Mouse (Mus musculus) heart, embryonic 14.5 days (tissue): ENCODE measurements around the gene Evpl. TPM values are rescaled to one million over a fixed set of nuclear protein-coding genes. Genes with fewer than 3 reads are reported as not detected.

Experiments used
- ATAC-seq: fragments of 200-750 bp; cut with Nextera tagmentation; 2 replicates; pipeline ENCODE4 v1.8.0; 2017; ENCODE audit warnings: low read depth, moderate TSS enrichment; ENCODE audit not compliant: insufficient number of reproducible peaks, insufficient read depth, low FRiP score
- H3K27ac ChIP-seq, 2 experiments: fragments of 200-500 bp in 1 of 2; fragments of 300-500 bp in 1 of 2; sonication (generic) in 1 of 2; replicated peaks in 1 of 2; 2 replicates each; pipeline ENCODE4 v1.5.1; 2012 to 2014; ENCODE audit warnings: low read depth in 2 of 2, low read length in 2 of 2, control low read depth in 1 of 2, mild to moderate bottlenecking in 1 of 2, mixed read lengths in 1 of 2; ENCODE audit not compliant: control insufficient read depth in 1 of 2, insufficient read depth in 1 of 2
- H3K27me3 ChIP-seq: fragments of 300-500 bp; sonication (generic); 2 replicates; pipeline ENCODE4 v1.6.1; 2014; ENCODE audit warnings: mild to moderate bottlenecking, low read length, control low read depth; ENCODE audit not compliant: control insufficient read depth, insufficient read depth
- H3K36me3 ChIP-seq: fragments of 300-500 bp; sonication (generic); 2 replicates; pipeline ENCODE4 v1.6.1; 2014; ENCODE audit warnings: mild to moderate bottlenecking, control low read depth, low read length, mixed read lengths; ENCODE audit not compliant: control insufficient read depth, insufficient read depth
- H3K4me1 ChIP-seq, 2 experiments: fragments of 200-500 bp in 1 of 2; fragments of 300-500 bp in 1 of 2; sonication (generic) in 1 of 2; 2 replicates each; pipeline ENCODE4 v1.6.1; 2012 to 2014; ENCODE audit warnings: low read length in 2 of 2, control low read depth in 1 of 2, mixed read lengths in 1 of 2; ENCODE audit not compliant: control insufficient read depth in 2 of 2, insufficient read depth in 2 of 2
- H3K4me2 ChIP-seq: fragments of 300-500 bp; sonication (generic); 2 replicates; pipeline ENCODE4 v1.6.1; 2014; ENCODE audit warnings: mild to moderate bottlenecking, low read length
- H3K4me3 ChIP-seq, 2 experiments: fragments of 200-500 bp in 1 of 2; fragments of 300-500 bp in 1 of 2; sonication (generic) in 1 of 2; 2 replicates each; pipeline ENCODE4 v1.5.1; 2012 to 2014; ENCODE audit warnings: low read length in 2 of 2, mild to moderate bottlenecking in 2 of 2, control low read depth in 1 of 2, low read depth in 1 of 2, moderate library complexity in 1 of 2; ENCODE audit not compliant: control insufficient read depth in 1 of 2, insufficient read depth in 1 of 2
- H3K9ac ChIP-seq: fragments of 300-500 bp; sonication (generic); 2 replicates; pipeline ENCODE4 v1.6.1; 2014; ENCODE audit warnings: mild to moderate bottlenecking, low read length
- H3K9me3 ChIP-seq: fragments of 300-500 bp; sonication (generic); 2 replicates; pipeline ENCODE4 v1.6.1; 2016; ENCODE audit warnings: low read length, control low read depth; ENCODE audit not compliant: control insufficient read depth
- WGBS: fragments of 180-500 bp; shearing (Covaris S2); extraction: QIAGEN DNeasy Blood & Tissue Kit; methylation state at CpG from one replicate; pipeline ENCODE4 v1.1.7; 2014; 5-methylcytosine and 5-hydroxymethylcytosine counted together
- polyA plus RNA-seq: library from polyadenylated mRNA; unstranded; fragments of >200 nt; fragmentation: Nextera tagmentation; extraction: Ambion mirVana; gene quantifications from 2 replicates; pipeline ENCODE4 v1.2.1, GENCODE M21; 2014

The Evpl gene
- polyA plus RNA-seq, 1 experiment from 2014 or later = 0.63 TPM

GRCm38 (mm10) chr11:116198639-116199531 lies 39.0 kb downstream of the Evpl start, which contains the start of the genes Ten1 and Acox1:
TSS of gene Ten1 (plus strand) at chr11:116198855.
TSS of gene Acox1 (minus strand) at chr11:116199045.
- Histone ChIP-seq H3K4me2 (peak within 1 kb of the TSS; percentile 82), H3K9me3 (no peaks in the 10 kb centered on the region), H3K27me3 (no peaks in the 10 kb centered on the region), H3K36me3 (peaks cover 19% of the 10 kb centered on the region), H3K4me1 (peaks cover 4 to 9% of the 10 kb centered on the region in 2 experiments; a peak in 3 of 4 replicates), H3K27ac (peak within 1 kb of the TSS; percentile 95 to 98), H3K4me3 (peak within 1 kb of the TSS; percentile 71 to 79), H3K9ac (peak within 1 kb of the TSS; percentile 87)
- WGBS = 1% methylated on average over 61 of the region's 62 CpGs
- peak; percentile 97 for ATAC-seq

- peaks cover 4 to 9% of the 10 kb centered on the region in 2 experiments; a peak in 3 of 4 replicates for H3K4me1 ChIP-seq
- H3K4me3 ChIP-seq = peak overlapping the region; percentile 71 to 79
- peak overlapping the region; percentile 78 to 98 for H3K27ac ChIP-seq
- no peak for ATAC-seq
- H3K9ac ChIP-seq = peak overlapping the region; percentile 87
- peaks cover 17% of the 10 kb centered on the region for H3K36me3 ChIP-seq
- no peaks in the 10 kb centered on the region for H3K9me3 ChIP-seq
- 19% methylated on average over 13 of the region's 13 CpGs for WGBS
- H3K27me3 ChIP-seq = no peaks in the 10 kb centered on the region
- peak overlapping the region; percentile 82 for H3K4me2 ChIP-seq
Measured at GRCm38 (mm10) chr11:116198132-116198531, 39.7 kb downstream of the Evpl start.

- no peak overlapping the region; the same call in 1 of the 2 replicates for H3K9ac ChIP-seq
- WGBS = 92% methylated on average over 6 of the region's 6 CpGs
- H3K36me3 ChIP-seq = peaks cover 18% of the 10 kb centered on the region
- peak overlapping the region in 1 of 2 experiments; percentile 71; a peak in 2 of 4 replicates for H3K4me3 ChIP-seq
- H3K27me3 ChIP-seq = no peaks in the 10 kb centered on the region
- H3K4me2 ChIP-seq = peak overlapping the region; percentile 82
- no peak for ATAC-seq
- H3K9me3 ChIP-seq = no peaks in the 10 kb centered on the region
- peaks cover 4 to 9% of the 10 kb centered on the region in 2 experiments; a peak in 3 of 4 replicates for H3K4me1 ChIP-seq
- no peak overlapping the region for H3K27ac ChIP-seq
Measured at GRCm38 (mm10) chr11:116197584-116197906, 40.3 kb downstream of the Evpl start.

- Histone ChIP-seq H3K4me1 (peaks cover 4 to 9% of the 10 kb centered on the region in 2 experiments; a peak in 3 of 4 replicates), H3K4me3 (peak overlapping the region in 1 of 2 experiments; percentile 71; a peak in 1 of 4 replicates), H3K9ac (no peak overlapping the region), H3K36me3 (peaks cover 19% of the 10 kb centered on the region), H3K27ac (no peak overlapping the region), H3K27me3 (no peaks in the 10 kb centered on the region), H3K9me3 (no peaks in the 10 kb centered on the region), H3K4me2 (peak overlapping the region; percentile 82; the same call in 1 of the 2 replicates)
- ATAC-seq = no peak
- WGBS = 94% methylated on average over 18 of the region's 18 CpGs
Measured at GRCm38 (mm10) chr11:116196866-116197583, 40.9 kb downstream of the Evpl start.

- Histone ChIP-seq H3K36me3 (peaks cover 23% of the 10 kb centered on the region), H3K4me1 (peaks cover 4 to 9% of the 10 kb centered on the region in 2 experiments; a peak in 3 of 4 replicates), H3K9me3 (no peaks in the 10 kb centered on the region), H3K27me3 (no peaks in the 10 kb centered on the region), H3K9ac (no peak overlapping the region), H3K27ac (no peak overlapping the region), H3K4me3 (no peak overlapping the region), H3K4me2 (no peak overlapping the region)
- 83% methylated on average over 3 of the region's 3 CpGs for WGBS
- ATAC-seq = no peak
Measured at GRCm38 (mm10) chr11:116196336-116196735, 41.5 kb downstream of the Evpl start.

- Histone ChIP-seq H3K27ac (peak overlapping the region in 1 of 2 experiments; percentile 54; a peak in 1 of 4 replicates), H3K9ac (no peak overlapping the region), H3K4me2 (no peak overlapping the region), H3K36me3 (peaks cover 34% of the 10 kb centered on the region), H3K27me3 (no peaks in the 10 kb centered on the region), H3K4me3 (no peak overlapping the region), H3K4me1 (peaks cover 4 to 9% of the 10 kb centered on the region in 2 experiments; a peak in 3 of 4 replicates), H3K9me3 (no peaks in the 10 kb centered on the region)
- ATAC-seq = no peak
- 68% methylated on average over 5 of the region's 5 CpGs for WGBS
Measured at GRCm38 (mm10) chr11:116195252-116195651, 42.6 kb downstream of the Evpl start.

GRCm38 (mm10) chr11:116194619-116195018 lies 43.3 kb downstream of the Evpl start:
- H3K4me2 ChIP-seq = no peak overlapping the region
- H3K4me3 ChIP-seq = no peak overlapping the region
- H3K27me3 ChIP-seq = no peaks in the 10 kb centered on the region
- no peaks in the 10 kb centered on the region for H3K9me3 ChIP-seq
- WGBS = 89% methylated on average over 8 of the region's 8 CpGs
- H3K9ac ChIP-seq = no peak overlapping the region
- H3K4me1 ChIP-seq = peaks cover 3 to 9% of the 10 kb centered on the region in 2 experiments; a peak in 3 of 4 replicates
- H3K36me3 ChIP-seq = peaks cover 40% of the 10 kb centered on the region
- no peak for ATAC-seq
- no peak overlapping the region for H3K27ac ChIP-seq
